Mouse (Mus musculus) small intestine, adult 2 months (tissue): ENCODE data around the gene Phlda1. TPM values are rescaled to one million over a fixed set of nuclear protein-coding genes. Genes with fewer than 3 reads are reported as not detected.

ENCODE experiments used
- H3K27ac ChIP-seq: fragments of 200-500 bp; 2 replicates; pipeline ENCODE4 v1.5.1; 2012; ENCODE audit warnings: low read depth, low read length, control low read depth, inconsistent platforms; ENCODE audit not compliant: insufficient read depth
- H3K27me3 ChIP-seq: fragments of 200-500 bp; 2 replicates; pipeline ENCODE4 v1.6.1; 2012; ENCODE audit warnings: mild to moderate bottlenecking, moderate library complexity, low read length, inconsistent platforms; ENCODE audit not compliant: control insufficient read depth, insufficient read depth
- H3K36me3 ChIP-seq: fragments of 200-500 bp; 2 replicates; pipeline ENCODE4 v1.6.1; 2012; ENCODE audit warnings: mild to moderate bottlenecking, low read length, control low read depth, inconsistent platforms; ENCODE audit not compliant: control insufficient read depth, insufficient read depth
- H3K4me1 ChIP-seq: fragments of 200-500 bp; 2 replicates; pipeline ENCODE4 v1.6.1; 2012; ENCODE audit warnings: low read length, inconsistent platforms, mixed read lengths; ENCODE audit not compliant: control insufficient read depth, insufficient read depth, insufficient read length
- H3K4me3 ChIP-seq: fragments of 200-500 bp; 2 replicates; pipeline ENCODE4 v1.5.1; 2012; ENCODE audit warnings: low read depth, mild to moderate bottlenecking, control low read depth, inconsistent platforms, low read length, moderate library complexity
- CTCF ChIP-seq: fragments of 200-500 bp; IDR thresholded peaks from 2 replicates; pipeline ENCODE4 v1.5.1; 2012; ENCODE audit warnings: low read depth, mild to moderate bottlenecking, control low read depth, inconsistent platforms, low read length, moderate library complexity, mixed read lengths; ENCODE audit not compliant: insufficient replicate concordance, insufficient read length; ENCODE audit errors: extremely low read depth
- POLR2A ChIP-seq: fragments of 200-500 bp; IDR thresholded peaks from 2 replicates; pipeline ENCODE4 v1.6.1; 2012; ENCODE audit warnings: low read depth, mild to moderate bottlenecking, control low read depth, inconsistent platforms, low read length, moderate library complexity
- WGBS: fragments of 180-500 bp; shearing (Covaris S2); methylation state at CpG from one replicate; pipeline ENCODE4 v1.1.7; 2018; 5-methylcytosine and 5-hydroxymethylcytosine counted together
- polyA plus RNA-seq: library from polyadenylated mRNA; depleted of rRNA; stranded (reverse); fragments of >200 nt; gene quantifications from 2 replicates; pipeline ENCODE4 v1.2.3, GENCODE M21; 2012

The Phlda1 gene
- polyA plus RNA-seq, 1 experiment, result 31.8 TPM

GRCm38 (mm10) chr10:111512036-111512568 is 6.0 kb downstream of the Phlda1 start:
- Histone ChIP-seq H3K4me3 (no peak overlapping the region), H3K4me1 (peaks cover 13% of the 10 kb centered on the region; the same call in 1 of the 2 replicates), H3K36me3 (no peaks in the 10 kb centered on the region), H3K27ac (no peak overlapping the region), H3K27me3 (no peaks in the 10 kb centered on the region)
- WGBS, result 76% methylated on average over 10 of the region's 10 CpGs
- TF ChIP-seq POLR2A (no peak), CTCF (no peak)

- no peaks in the 10 kb centered on the region for H3K27me3 ChIP-seq
- no peak overlapping the region for H3K27ac ChIP-seq
- 81% methylated on average over 5 of the region's 5 CpGs for WGBS
- H3K36me3 ChIP-seq, result no peaks in the 10 kb centered on the region
- no peak overlapping the region for H3K4me3 ChIP-seq
- H3K4me1 ChIP-seq, result peaks cover 14% of the 10 kb centered on the region; the same call in 1 of the 2 replicates
- no peak for TF ChIP-seq CTCF
- no peak for TF ChIP-seq POLR2A
Measured at GRCm38 (mm10) chr10:111514282-111514885, 8.3 kb downstream of the Phlda1 start.

DNA sequence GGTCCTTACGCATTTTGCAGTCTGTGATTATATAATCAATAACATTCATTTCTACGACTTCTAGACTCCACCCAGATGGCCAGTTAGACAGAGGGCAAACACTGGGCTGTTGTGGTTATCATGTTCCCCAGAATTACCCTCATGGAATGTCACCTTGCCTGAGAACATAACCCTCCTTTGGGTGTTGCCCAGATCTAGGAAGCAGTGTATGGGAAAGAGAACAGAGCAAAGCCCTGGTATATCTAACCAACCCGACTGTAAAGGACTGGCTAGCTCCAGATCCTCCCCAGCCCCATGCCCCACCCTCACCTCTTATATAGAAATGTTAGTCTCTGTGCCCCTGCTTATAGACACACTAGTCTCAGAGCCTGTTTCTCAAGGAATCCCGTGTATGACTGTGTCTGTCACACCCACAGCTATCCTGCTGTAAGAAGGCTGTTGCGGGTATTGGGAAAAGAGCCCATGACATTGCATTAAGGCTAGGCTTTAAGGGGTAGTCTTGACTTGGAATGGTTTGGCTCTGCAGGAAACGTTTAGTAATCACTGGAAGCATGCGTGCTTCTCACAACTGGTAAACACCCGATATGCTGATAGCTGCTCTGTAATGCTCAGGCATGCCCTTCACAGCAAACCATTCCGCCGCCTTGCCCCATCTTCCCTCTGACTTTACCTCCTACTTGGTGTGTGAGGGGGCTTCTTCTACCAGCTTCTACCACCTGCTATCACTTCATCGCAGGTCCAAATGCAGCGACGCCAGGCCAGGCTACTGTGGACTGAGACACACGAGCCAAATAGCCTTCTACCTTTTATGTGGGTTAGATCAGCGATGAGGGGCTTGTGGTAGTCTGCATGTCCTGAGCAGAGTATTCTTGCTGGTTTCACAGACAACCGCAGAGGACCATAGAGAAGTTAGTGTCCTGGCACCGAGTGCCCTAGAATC is 9.3 kb downstream of the Phlda1 start:
- TF ChIP-seq CTCF, result no peak
- no peak for TF ChIP-seq POLR2A
- no peaks in the 10 kb centered on the region for H3K36me3 ChIP-seq
- WGBS, result 44% methylated on average over 17 of the region's 17 CpGs
- peaks cover 11% of the 10 kb centered on the region; the same call in 1 of the 2 replicates for H3K4me1 ChIP-seq
- 0 out of 2 replicates have a peak overlapping the region, but pooled peaks have one; percentile 7 for H3K27ac ChIP-seq
- H3K4me3 ChIP-seq, result no peak overlapping the region
- H3K27me3 ChIP-seq, result no peaks in the 10 kb centered on the region

DNA sequence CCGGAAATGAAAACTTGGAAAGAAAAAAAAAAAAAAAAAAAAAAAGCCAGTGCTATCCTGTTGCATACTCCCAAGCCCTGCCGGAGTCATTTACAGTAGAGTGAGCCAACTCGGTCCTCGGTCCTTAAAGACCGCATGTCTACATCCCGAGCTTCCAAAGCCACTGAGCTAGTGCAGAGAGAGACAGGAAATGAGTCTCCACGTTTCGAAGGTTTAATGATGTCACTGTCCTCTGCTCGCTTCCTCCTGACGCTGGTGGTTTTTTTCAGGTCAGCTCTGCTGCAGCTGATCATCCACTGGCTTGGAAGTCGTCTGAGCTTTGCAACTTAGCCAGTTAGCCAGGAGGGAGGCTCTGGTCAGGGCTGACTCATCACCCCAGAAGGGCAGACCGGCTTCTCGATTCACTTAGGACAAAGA is 10.1 kb downstream of the Phlda1 start:
- H3K36me3 ChIP-seq, result no peaks in the 10 kb centered on the region
- H3K27ac ChIP-seq, result 0 out of 2 replicates have a peak overlapping the region, but pooled peaks have one; percentile 14

GRCm38 (mm10) chr10:111516804-111517436 is 10.8 kb downstream of the Phlda1 start:
- Histone ChIP-seq H3K27ac (no peak overlapping the region), H3K4me1 (peaks cover 11% of the 10 kb centered on the region; the same call in 1 of the 2 replicates), H3K27me3 (no peaks in the 10 kb centered on the region), H3K36me3 (no peaks in the 10 kb centered on the region), H3K4me3 (no peak overlapping the region)
- WGBS, result 81% methylated on average over 8 of the region's 8 CpGs
- TF ChIP-seq POLR2A, result no peak
- TF ChIP-seq CTCF, result no peak

More for the DNA sequence above, 10.1 kb downstream of the Phlda1 start:
- Histone ChIP-seq H3K4me3 (peak overlapping the region; percentile 23), H3K4me1 (peaks cover 11% of the 10 kb centered on the region; the same call in 1 of the 2 replicates), H3K27me3 (no peaks in the 10 kb centered on the region)
- 3% methylated on average over 13 of the region's 13 CpGs for WGBS
- TF ChIP-seq CTCF (no peak), POLR2A (no peak)

- Histone ChIP-seq H3K4me1 (peaks cover 11% of the 10 kb centered on the region; the same call in 1 of the 2 replicates), H3K27me3 (no peaks in the 10 kb centered on the region), H3K4me3 (no peak overlapping the region), H3K27ac (no peak overlapping the region), H3K36me3 (no peaks in the 10 kb centered on the region)
- WGBS, result 81% methylated on average over 4 of the region's 4 CpGs
- TF ChIP-seq POLR2A (no peak), CTCF (no peak)
Measured at GRCm38 (mm10) chr10:111518350-111518749, 12.3 kb downstream of the Phlda1 start.
